Mouse (Mus musculus) olfactory bulb, adult 2 months (tissue): ENCODE results near the gene Wipf3.

Experiments
- CTCF ChIP-seq: fragments of 200-500 bp; IDR thresholded peaks from 2 replicates; pipeline ENCODE4 v1.5.1; 2012; ENCODE audit warnings: low read depth, mild to moderate bottlenecking, low read length, moderate library complexity; ENCODE audit not compliant: insufficient read depth
- POLR2A ChIP-seq: fragments of 200-500 bp; IDR thresholded peaks from 2 replicates; pipeline ENCODE4 v1.6.1; 2012; ENCODE audit warnings: mild to moderate bottlenecking, low read depth, low read length, moderate library complexity; ENCODE audit not compliant: insufficient read depth

GRCm38 (mm10) chr6:54543646-54544045 lies 114.2 kb downstream of the Wipf3 start:
- TF ChIP-seq POLR2A (no peak), CTCF (no peak)
